Mouse (Mus musculus): ENCODE measurements at regions not wholly inside any gene's neighbourhood (a gene's known extent, or its start where the extent isn't known, plus 50 kb on each side); places are given as distances from the start of the nearest gene placed in this dataset.

GRCm38 (mm10) chr3:117050909-117051308 lies 82.1 kb upstream of the Palmd start:
- intact Hi-C loops (cut with DNase I): no loop called here

GRCm38 (mm10) chr3:117049410-117049809 lies 80.6 kb upstream of the Palmd start:
- no peak for DNase-seq (ENCODE audit: low spot score in 2 of 2)
- intact Hi-C loops (cut with DNase I): no loop called here

More at GRCm38 (mm10) chr3:117050909-117051308, 82.1 kb upstream of the Palmd start:
- no peak for DNase-seq (ENCODE audit: low spot score in 2 of 2)

- intact Hi-C loops (cut with DNase I): no loop called here
- no peak for DNase-seq (ENCODE audit: low spot score in 2 of 2)
Observed at GRCm38 (mm10) chr3:117044809-117045208, 76.0 kb upstream of the Palmd start.

- intact Hi-C loops (cut with DNase I): no loop called here
- no peak for DNase-seq (ENCODE audit: low spot score in 2 of 2)
Observed at GRCm38 (mm10) chr3:117044304-117044703, 75.5 kb upstream of the Palmd start.

GRCm38 (mm10) chr3:117038928-117039300 lies 70.1 kb upstream of the Palmd start:
- intact Hi-C loops (cut with DNase I): no loop called here
- no peak for DNase-seq (ENCODE audit: low spot score in 2 of 2)

GRCm38 (mm10) chr3:117038280-117038927 lies 69.6 kb upstream of the Palmd start:
- DNase-seq (ENCODE audit: low spot score in 2 of 2): no peak
- intact Hi-C loops (cut with DNase I): no loop called here
